Mouse (Mus musculus): ENCODE measurements around the gene Taldo1. TPM values are rescaled to one million over a fixed set of nuclear protein-coding genes. Genes with fewer than 3 reads are reported as not detected.

Gene Taldo1
- total RNA-seq, 2 experiments from 2014 or later: 87.5 to 90.9 TPM

GRCm38 (mm10) chr7:141364349-141365048 is 27.5 kb upstream of the Taldo1 start:
- 0 out of 2 replicates have a peak overlapping the region, but pooled peaks have one; percentile 9 for H3K4me3 ChIP-seq

GRCm38 (mm10) chr7:141365049-141365445 is 27.0 kb upstream of the Taldo1 start:
- H3K27ac ChIP-seq: peak overlapping the region; percentile 72
- intact Hi-C loops (cut with DNase I): no loop called here
- TF ChIP-seq CTCF (IDR thresholded peaks at IDR 0.05): no peak
- no peak for DNase-seq (ENCODE audit: extremely low spot score in 1 of 2, low spot score in 2 of 2)
- H3K4me3 ChIP-seq: no peak overlapping the region

More at GRCm38 (mm10) chr7:141364349-141365048, 27.5 kb upstream of the Taldo1 start:
- DNase-seq (ENCODE audit: extremely low spot score in 1 of 2, low spot score in 2 of 2): no peak
- peak overlapping the region; percentile 72; the same call in 1 of the 2 replicates for H3K27ac ChIP-seq
- intact Hi-C loops (cut with DNase I): loop anchor here (5.0 kb wide), 2 partner anchors 82 to 97 kb away; partner anchors contain the start of gene Irf7
- TF ChIP-seq CTCF (IDR thresholded peaks at IDR 0.05): no peak

- intact Hi-C loops (cut with DNase I): no loop called here
- H3K4me3 ChIP-seq: no peak overlapping the region
- TF ChIP-seq CTCF (IDR thresholded peaks at IDR 0.05): no peak
- DNase-seq (ENCODE audit: extremely low spot score in 1 of 2, low spot score in 2 of 2): no peak
- no peak overlapping the region for H3K27ac ChIP-seq
Observed at GRCm38 (mm10) chr7:141367358-141367757, 24.6 kb upstream of the Taldo1 start.

GRCm38 (mm10) chr7:141369918-141370317 is 22.1 kb upstream of the Taldo1 start:
- intact Hi-C loops (cut with DNase I): no loop called here
- no peak overlapping the region for H3K4me3 ChIP-seq
- no peak for TF ChIP-seq CTCF (IDR thresholded peaks at IDR 0.05)

GRCm38 (mm10) chr7:141371942-141372595 is 19.9 kb upstream of the Taldo1 start:
- intact Hi-C loops (cut with DNase I): no loop called here
- no peak overlapping the region for H3K27ac ChIP-seq
- TF ChIP-seq CTCF (IDR thresholded peaks at IDR 0.05): no peak

More at GRCm38 (mm10) chr7:141369918-141370317, 22.1 kb upstream of the Taldo1 start:
- no peak overlapping the region for H3K27ac ChIP-seq
- no peak for DNase-seq (ENCODE audit: extremely low spot score in 1 of 2, low spot score in 2 of 2)

GRCm38 (mm10) chr7:141373611-141374010 is 18.4 kb upstream of the Taldo1 start:
- no peak overlapping the region for H3K27ac ChIP-seq

More at GRCm38 (mm10) chr7:141371942-141372595, 19.9 kb upstream of the Taldo1 start:
- H3K4me3 ChIP-seq: no peak overlapping the region
- no peak for DNase-seq (ENCODE audit: extremely low spot score in 1 of 2, low spot score in 2 of 2)

GRCm38 (mm10) chr7:141374399-141374798 is 17.6 kb upstream of the Taldo1 start:
- no peak for TF ChIP-seq CTCF (IDR thresholded peaks at IDR 0.05)
- intact Hi-C loops (cut with DNase I): no loop called here
- no peak overlapping the region for H3K27ac ChIP-seq
- no peak overlapping the region for H3K4me3 ChIP-seq
- no peak for DNase-seq (ENCODE audit: extremely low spot score in 1 of 2, low spot score in 2 of 2)

More at GRCm38 (mm10) chr7:141373611-141374010, 18.4 kb upstream of the Taldo1 start:
- DNase-seq (ENCODE audit: extremely low spot score in 1 of 2, low spot score in 2 of 2): no peak
- intact Hi-C loops (cut with DNase I): no loop called here
- no peak overlapping the region for H3K4me3 ChIP-seq
- TF ChIP-seq CTCF (IDR thresholded peaks at IDR 0.05): no peak

DNA sequence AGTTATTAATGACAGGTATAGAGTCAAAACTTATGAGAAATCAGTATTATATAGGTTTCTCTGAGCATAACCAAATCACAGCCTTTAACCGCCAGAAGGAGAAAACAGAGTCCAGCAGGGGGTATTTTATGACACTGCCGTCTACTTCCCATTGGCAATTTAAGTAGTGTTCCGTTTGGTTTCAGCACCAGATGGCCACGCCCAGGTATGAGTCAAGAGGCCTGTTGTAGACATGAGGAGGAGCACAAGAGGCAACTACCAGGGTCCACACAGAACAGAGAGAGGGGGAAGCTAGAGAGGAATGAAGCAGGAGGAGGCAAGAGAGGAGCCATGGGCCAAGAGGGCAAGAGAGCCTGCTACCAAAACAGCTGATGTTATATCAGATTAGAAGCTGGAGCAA is 12.4 kb upstream of the Taldo1 start:
- TF ChIP-seq CTCF (IDR thresholded peaks at IDR 0.05): no peak
- no peak for DNase-seq (ENCODE audit: extremely low spot score in 1 of 2, low spot score in 2 of 2)
- no peak overlapping the region for H3K27ac ChIP-seq
- no peak overlapping the region for H3K4me3 ChIP-seq
- intact Hi-C loops (cut with DNase I): no loop called here

DNA sequence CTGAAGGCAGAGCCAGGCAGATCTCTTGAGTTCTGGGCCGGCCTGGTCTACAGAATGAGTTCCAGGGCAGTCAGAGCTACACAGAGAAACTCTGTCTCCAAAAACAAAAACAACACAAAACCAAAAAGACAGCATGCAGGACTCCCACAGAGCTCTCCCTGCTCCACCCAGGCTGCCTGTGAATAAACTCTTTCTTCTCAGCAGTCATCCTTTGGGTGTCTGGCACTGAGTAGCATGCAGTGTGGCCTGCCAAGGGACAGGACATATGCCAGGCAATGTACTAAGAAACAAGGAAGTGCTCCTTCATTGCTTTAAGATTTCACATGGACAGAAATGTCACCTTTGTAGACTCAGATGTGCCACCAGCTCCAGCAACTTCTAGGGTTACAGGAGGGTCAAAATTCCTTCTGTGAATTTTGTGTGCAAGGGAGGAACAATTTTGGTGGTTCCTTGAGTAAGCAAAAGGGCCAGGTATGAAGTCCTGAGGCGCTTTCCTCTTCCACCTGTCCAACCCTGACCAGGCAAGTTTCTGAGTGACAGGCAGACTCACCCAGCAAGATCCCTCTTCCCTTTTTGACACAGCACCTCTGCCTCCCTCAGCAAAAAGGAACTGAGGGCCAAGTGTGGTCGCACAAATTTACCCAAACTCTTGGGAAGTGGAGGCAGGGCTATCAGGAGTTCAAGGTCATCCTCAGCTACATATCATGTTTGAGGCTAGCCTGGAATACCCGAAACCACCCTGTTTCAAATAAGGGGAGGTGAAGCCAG is 10.7 kb upstream of the Taldo1 start:
- intact Hi-C loops (cut with DNase I): no loop called here
- no peak for DNase-seq (ENCODE audit: extremely low spot score in 1 of 2, low spot score in 2 of 2)
- Histone ChIP-seq H3K4me3 (no peak overlapping the region), H3K27ac (peak overlapping the region; percentile 32; the same call in 1 of the 2 replicates)
- TF ChIP-seq CTCF (IDR thresholded peaks at IDR 0.05): no peak

DNA sequence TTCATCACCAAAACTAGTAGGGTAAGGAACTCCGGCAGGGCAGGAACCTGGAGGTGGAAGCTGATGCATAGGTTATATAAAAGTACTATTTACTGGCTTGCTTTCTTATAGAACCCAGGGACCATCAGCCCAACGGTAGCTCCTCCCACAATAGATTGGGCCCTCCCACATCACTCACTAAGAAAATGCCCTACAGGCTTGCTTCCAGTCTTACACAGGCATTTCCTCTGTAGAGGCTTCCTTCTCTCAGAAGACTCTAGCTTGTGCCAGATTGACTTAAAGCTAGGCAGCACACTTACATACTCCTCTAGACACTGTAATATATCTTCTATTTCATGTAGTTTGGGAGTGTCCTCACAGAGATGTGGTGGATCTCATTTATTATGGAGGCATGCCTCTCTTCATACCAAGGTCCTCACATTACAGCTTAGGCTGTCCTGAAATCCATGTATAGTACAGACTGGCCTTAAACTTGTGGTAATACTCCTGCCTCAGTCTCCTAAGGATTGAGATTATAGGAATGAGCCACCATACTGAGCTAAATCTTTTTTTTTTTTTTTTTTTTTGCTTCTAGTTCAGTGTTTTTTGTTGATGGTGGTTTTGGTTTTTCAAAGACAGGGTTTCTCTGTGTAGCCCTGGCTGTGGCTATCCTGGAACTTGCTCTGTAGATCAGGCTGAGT is 4.1 kb upstream of the Taldo1 start:
- intact Hi-C loops (cut with DNase I): no loop called here
- no peak for TF ChIP-seq CTCF (IDR thresholded peaks at IDR 0.05)
- DNase-seq (ENCODE audit: extremely low spot score in 1 of 2, low spot score in 2 of 2): no peak
- no peak overlapping the region for H3K27ac ChIP-seq
- H3K4me3 ChIP-seq: no peak overlapping the region

- DNase-seq (ENCODE audit: extremely low spot score in 1 of 2, low spot score in 2 of 2): no peak
- H3K4me3 ChIP-seq: no peak overlapping the region
- intact Hi-C loops (cut with DNase I): no loop called here
- no peak overlapping the region for H3K27ac ChIP-seq
- no peak for TF ChIP-seq CTCF (IDR thresholded peaks at IDR 0.05)
Observed at GRCm38 (mm10) chr7:141388487-141389109, 3.4 kb upstream of the Taldo1 start.

Measured in left cerebral cortex, adult 2 months (tissue).